Mouse (Mus musculus): ENCODE measurements at regions not wholly inside any gene's neighbourhood (a gene's known extent, or its start where the extent isn't known, plus 50 kb on each side); places are given as distances from the start of the nearest gene placed in this dataset.

- Histone ChIP-seq H3K9ac (ENCODE audit: low read length) (no peak overlapping the region), H3K9me3 (ENCODE audit: control insufficient read depth, low read length) (no peaks in the 10 kb centered on the region), H3K36me3 (ENCODE audit: control insufficient read depth, insufficient read depth, low read length) (no peaks in the 10 kb centered on the region), H3K27me3 (ENCODE audit: control insufficient read depth, insufficient read depth, low read length) (no peaks in the 10 kb centered on the region), H3K27ac (replicated peaks; ENCODE audit: low read depth, low read length) (no peak overlapping the region), H3K4me2 (ENCODE audit: low read depth, severe bottlenecking) (no peak overlapping the region), H3K4me1 (ENCODE audit: control insufficient read depth, insufficient read depth, low read length) (peaks cover 3% of the 10 kb centered on the region; the same call in 1 of the 2 replicates), H3K4me3 (ENCODE audit: low read depth, low read length) (no peak overlapping the region)
- ATAC-seq (ENCODE audit: insufficient number of reproducible peaks, low FRiP score, low TSS enrichment, low read depth) (no peak), DNase-seq (ENCODE audit: low spot score) (no peak)
- WGBS, result 87% methylated on average over 11 of the region's 11 CpGs
Measured at GRCm38 (mm10) chr11:109088488-109089252, 55.5 kb downstream of the E030025P04Rik start.

DNA sequence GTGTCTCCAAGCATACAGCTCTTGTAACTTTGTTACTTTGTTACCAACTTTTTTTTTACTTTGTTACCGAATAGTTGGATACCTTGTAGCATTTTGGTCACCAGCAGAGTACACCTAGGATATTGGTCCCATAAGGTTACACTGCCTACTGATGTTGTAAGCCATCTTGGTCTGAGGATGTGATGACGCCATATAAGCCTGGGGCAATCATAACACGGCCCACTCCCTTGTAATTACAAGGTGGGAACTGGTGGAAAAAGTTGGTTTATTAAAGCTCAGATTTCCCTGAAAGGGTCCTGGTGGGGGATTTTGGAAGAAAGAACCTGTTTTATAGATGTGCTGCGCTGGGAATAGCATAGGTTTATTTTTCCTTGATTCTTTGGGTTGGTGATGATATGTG lies 62.2 kb downstream of the E030025P04Rik start:
- DNase-seq (ENCODE audit: low spot score) (no peak), ATAC-seq (ENCODE audit: insufficient number of reproducible peaks, low FRiP score, low TSS enrichment, low read depth) (no peak)
- H3K9me3 ChIP-seq (ENCODE audit: control insufficient read depth, low read length), result no peaks in the 10 kb centered on the region
- H3K27me3 ChIP-seq (ENCODE audit: control insufficient read depth, insufficient read depth, low read length), result no peaks in the 10 kb centered on the region
- WGBS, result 80% methylated on average over 4 of the region's 4 CpGs
- no peak overlapping the region for H3K4me3 ChIP-seq (ENCODE audit: low read depth, low read length)
- no peak overlapping the region for H3K27ac ChIP-seq (replicated peaks; ENCODE audit: low read depth, low read length)
- peaks cover 4% of the 10 kb centered on the region; the same call in 1 of the 2 replicates for H3K4me1 ChIP-seq (ENCODE audit: control insufficient read depth, insufficient read depth, low read length)
- no peak overlapping the region for H3K9ac ChIP-seq (ENCODE audit: low read length)
- H3K4me2 ChIP-seq (ENCODE audit: low read depth, severe bottlenecking), result no peak overlapping the region
- H3K36me3 ChIP-seq (ENCODE audit: control insufficient read depth, insufficient read depth, low read length), result no peaks in the 10 kb centered on the region

- no peaks in the 10 kb centered on the region for H3K27me3 ChIP-seq (ENCODE audit: control insufficient read depth, insufficient read depth, low read length)
- H3K9me3 ChIP-seq (ENCODE audit: control insufficient read depth, low read length), result no peaks in the 10 kb centered on the region
- 20% methylated on average over 10 of the region's 10 CpGs for WGBS
- no peak overlapping the region for H3K4me3 ChIP-seq (ENCODE audit: low read depth, low read length)
- peaks cover 4% of the 10 kb centered on the region; the same call in 1 of the 2 replicates for H3K4me1 ChIP-seq (ENCODE audit: control insufficient read depth, insufficient read depth, low read length)
- H3K9ac ChIP-seq (ENCODE audit: low read length), result no peak overlapping the region
- DNase-seq (ENCODE audit: low spot score) (no peak), ATAC-seq (ENCODE audit: insufficient number of reproducible peaks, low FRiP score, low TSS enrichment, low read depth) (no peak)
- H3K4me2 ChIP-seq (ENCODE audit: low read depth, severe bottlenecking), result no peak overlapping the region
- no peak overlapping the region for H3K27ac ChIP-seq (replicated peaks; ENCODE audit: low read depth, low read length)
- no peaks in the 10 kb centered on the region for H3K36me3 ChIP-seq (ENCODE audit: control insufficient read depth, insufficient read depth, low read length)
Measured at GRCm38 (mm10) chr11:109081454-109081853, 62.7 kb downstream of the E030025P04Rik start.

DNA sequence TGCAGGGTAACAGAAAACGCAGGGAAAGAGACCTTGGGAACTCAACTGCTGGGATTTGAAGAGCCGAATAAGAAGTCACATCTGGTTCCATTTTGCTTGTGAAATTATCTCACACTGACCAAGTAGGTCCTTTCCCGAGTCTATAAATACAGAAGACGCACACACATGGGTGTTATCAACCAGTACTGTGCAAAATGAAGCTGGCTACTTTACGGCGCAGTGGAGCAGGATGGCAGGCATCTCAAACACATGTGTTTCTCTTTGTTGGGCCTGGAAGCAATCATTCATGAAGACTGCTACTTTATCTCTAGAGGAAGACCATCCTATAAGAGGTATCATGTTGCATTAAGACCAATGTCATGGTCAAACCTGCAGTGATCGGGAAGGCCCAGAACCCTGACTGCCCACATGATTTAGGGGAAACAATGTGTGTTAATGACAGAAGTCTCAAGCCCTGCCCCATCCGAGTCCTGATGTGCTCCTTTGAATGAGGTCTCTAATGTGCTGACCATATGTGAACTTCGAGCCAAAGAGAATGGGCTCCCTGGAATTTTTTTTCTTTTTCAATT lies 63.2 kb downstream of the E030025P04Rik start:
- no peak for DNase-seq (ENCODE audit: low spot score)
- no peak overlapping the region for H3K4me2 ChIP-seq (ENCODE audit: low read depth, severe bottlenecking)

GRCm38 (mm10) chr11:109079466-109079865 lies 64.7 kb downstream of the E030025P04Rik start:
- Histone ChIP-seq H3K9me3 (ENCODE audit: control insufficient read depth, low read length) (no peaks in the 10 kb centered on the region), H3K4me3 (ENCODE audit: low read depth, low read length) (no peak overlapping the region), H3K4me1 (ENCODE audit: control insufficient read depth, insufficient read depth, low read length) (peaks cover 4% of the 10 kb centered on the region; the same call in 1 of the 2 replicates), H3K9ac (ENCODE audit: low read length) (no peak overlapping the region), H3K36me3 (ENCODE audit: control insufficient read depth, insufficient read depth, low read length) (no peaks in the 10 kb centered on the region), H3K27ac (replicated peaks; ENCODE audit: low read depth, low read length) (no peak overlapping the region), H3K27me3 (ENCODE audit: control insufficient read depth, insufficient read depth, low read length) (no peaks in the 10 kb centered on the region), H3K4me2 (ENCODE audit: low read depth, severe bottlenecking) (no peak overlapping the region)
- DNase-seq (ENCODE audit: low spot score) (no peak), ATAC-seq (ENCODE audit: insufficient number of reproducible peaks, low FRiP score, low TSS enrichment, low read depth) (no peak)
- 87% methylated on average over 4 of the region's 4 CpGs for WGBS

More for the DNA sequence above, 63.2 kb downstream of the E030025P04Rik start:
- Histone ChIP-seq H3K9ac (ENCODE audit: low read length) (no peak overlapping the region), H3K4me1 (ENCODE audit: control insufficient read depth, insufficient read depth, low read length) (peaks cover 4% of the 10 kb centered on the region; the same call in 1 of the 2 replicates), H3K27me3 (ENCODE audit: control insufficient read depth, insufficient read depth, low read length) (no peaks in the 10 kb centered on the region), H3K4me3 (ENCODE audit: low read depth, low read length) (no peak overlapping the region), H3K27ac (replicated peaks; ENCODE audit: low read depth, low read length) (no peak overlapping the region), H3K36me3 (ENCODE audit: control insufficient read depth, insufficient read depth, low read length) (no peaks in the 10 kb centered on the region), H3K9me3 (ENCODE audit: control insufficient read depth, low read length) (no peaks in the 10 kb centered on the region)
- WGBS, result 28% methylated on average over 9 of the region's 9 CpGs
- ATAC-seq (ENCODE audit: insufficient number of reproducible peaks, low FRiP score, low TSS enrichment, low read depth), result peak; percentile 63; the same call in 1 of the 2 replicates

DNA sequence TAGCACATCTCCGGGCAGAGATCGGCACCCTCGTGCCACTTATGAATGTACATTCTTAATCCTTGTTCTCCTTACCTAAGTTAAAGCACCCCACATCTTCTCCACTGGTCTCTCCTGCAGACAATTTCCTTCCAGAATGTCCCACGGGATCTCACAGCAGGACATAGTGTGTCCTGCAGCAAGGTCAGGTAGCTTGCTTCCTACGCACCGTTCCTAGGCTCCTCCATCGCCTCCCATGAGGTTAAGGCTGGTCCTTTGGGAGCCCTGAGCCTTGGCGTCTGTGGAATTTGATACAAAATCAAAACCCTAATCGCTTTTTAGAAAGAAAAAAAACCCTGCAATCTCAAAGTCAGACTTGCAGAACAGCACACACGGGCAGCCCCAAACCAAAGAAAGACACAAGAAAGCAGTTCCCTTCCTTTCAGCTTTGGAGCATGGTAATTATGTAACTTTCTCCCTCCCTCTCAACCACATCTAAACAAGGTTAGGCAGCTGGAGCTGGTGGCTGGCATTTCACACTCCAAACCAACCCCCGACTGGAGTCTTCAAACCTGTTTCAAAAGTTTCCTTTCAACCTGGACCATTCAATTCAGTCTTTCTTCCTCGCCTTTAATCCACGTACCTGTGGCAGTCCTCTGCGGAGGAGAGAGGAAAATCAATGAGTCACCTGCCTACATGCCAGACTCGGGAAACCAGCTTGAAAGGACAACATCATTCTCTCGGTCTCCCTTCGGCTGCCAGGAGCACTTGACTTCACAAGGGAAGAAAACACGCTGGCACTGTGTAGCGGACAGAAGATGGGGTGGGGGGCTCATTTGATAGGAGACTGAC lies 67.4 kb downstream of the E030025P04Rik start:
- Histone ChIP-seq H3K4me3 (ENCODE audit: low read depth, low read length) (no peak overlapping the region), H3K9me3 (ENCODE audit: control insufficient read depth, low read length) (no peaks in the 10 kb centered on the region), H3K9ac (ENCODE audit: low read length) (no peak overlapping the region), H3K36me3 (ENCODE audit: control insufficient read depth, insufficient read depth, low read length) (no peaks in the 10 kb centered on the region), H3K27me3 (ENCODE audit: control insufficient read depth, insufficient read depth, low read length) (no peaks in the 10 kb centered on the region), H3K4me2 (ENCODE audit: low read depth, severe bottlenecking) (no peak overlapping the region), H3K4me1 (ENCODE audit: control insufficient read depth, insufficient read depth, low read length) (peaks cover 4% of the 10 kb centered on the region; the same call in 1 of the 2 replicates), H3K27ac (replicated peaks; ENCODE audit: low read depth, low read length) (no peak overlapping the region)
- WGBS, result 78% methylated on average over 19 of the region's 19 CpGs
- no peak for DNase-seq (ENCODE audit: low spot score)
- ATAC-seq (ENCODE audit: insufficient number of reproducible peaks, low FRiP score, low TSS enrichment, low read depth), result no peak

- no peak for ATAC-seq (ENCODE audit: insufficient number of reproducible peaks, low FRiP score, low TSS enrichment, low read depth)
- WGBS, result 80% methylated on average over 2 of the region's 2 CpGs
- Histone ChIP-seq H3K27ac (replicated peaks; ENCODE audit: low read depth, low read length) (no peak overlapping the region), H3K4me3 (ENCODE audit: low read depth, low read length) (no peak overlapping the region), H3K36me3 (ENCODE audit: control insufficient read depth, insufficient read depth, low read length) (no peaks in the 10 kb centered on the region), H3K9ac (ENCODE audit: low read length) (no peak overlapping the region), H3K27me3 (ENCODE audit: control insufficient read depth, insufficient read depth, low read length) (no peaks in the 10 kb centered on the region), H3K9me3 (ENCODE audit: control insufficient read depth, low read length) (no peaks in the 10 kb centered on the region), H3K4me1 (ENCODE audit: control insufficient read depth, insufficient read depth, low read length) (peaks cover 15% of the 10 kb centered on the region), H3K4me2 (ENCODE audit: low read depth, severe bottlenecking) (no peak overlapping the region)
- no peak for DNase-seq (ENCODE audit: low spot score)
Measured at GRCm38 (mm10) chr11:109071340-109071739, 72.8 kb downstream of the E030025P04Rik start.

DNA sequence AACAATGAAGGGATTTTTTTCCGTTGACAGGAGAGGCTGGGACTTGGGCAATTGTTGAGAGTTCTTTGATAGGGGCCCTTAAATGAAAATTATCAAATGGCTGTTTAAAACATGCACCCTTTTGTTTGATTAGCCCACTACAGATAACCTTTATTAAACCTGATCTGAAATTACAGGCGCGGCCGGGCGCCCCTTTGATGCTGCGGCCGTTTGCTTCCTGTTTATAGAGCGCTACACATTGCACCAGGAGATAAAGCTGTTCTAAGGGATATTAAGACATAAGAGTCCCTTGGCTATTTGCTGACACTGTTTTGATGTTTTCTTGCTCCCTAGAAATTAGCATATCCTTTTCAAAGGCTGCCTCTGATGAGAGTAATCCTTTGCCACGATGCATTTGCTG lies 73.8 kb downstream of the E030025P04Rik start:
- ATAC-seq (ENCODE audit: insufficient number of reproducible peaks, low FRiP score, low TSS enrichment, low read depth), result no peak
- Histone ChIP-seq H3K27me3 (ENCODE audit: control insufficient read depth, insufficient read depth, low read length) (no peaks in the 10 kb centered on the region), H3K9me3 (ENCODE audit: control insufficient read depth, low read length) (no peaks in the 10 kb centered on the region), H3K4me2 (ENCODE audit: low read depth, severe bottlenecking) (no peak overlapping the region), H3K4me3 (ENCODE audit: low read depth, low read length) (no peak overlapping the region), H3K27ac (replicated peaks; ENCODE audit: low read depth, low read length) (no peak overlapping the region), H3K9ac (ENCODE audit: low read length) (no peak overlapping the region), H3K4me1 (ENCODE audit: control insufficient read depth, insufficient read depth, low read length) (peaks cover 15% of the 10 kb centered on the region), H3K36me3 (ENCODE audit: control insufficient read depth, insufficient read depth, low read length) (no peaks in the 10 kb centered on the region)
- DNase-seq (ENCODE audit: low spot score), result no peak
- 42% methylated on average over 9 of the region's 9 CpGs for WGBS
